Mouse (Mus musculus): ENCODE measurements around the gene Gm10134. TPM values are rescaled to one million over a fixed set of nuclear protein-coding genes. Genes with fewer than 3 reads are reported as not detected.
"Not testable (repeated sequence)": the region's sequence is repeated elsewhere in the genome, so short reads cannot be mapped to it uniquely, and the experiment has no call there.

Gm10134 gene
- polyA plus RNA-seq, 1 experiment from 2014 or later, result 3.6 TPM

- Histone ChIP-seq H3K9ac (ENCODE audit: low read depth, low read length) (no peak overlapping the region), H3K4me1 (ENCODE audit: control insufficient read depth, insufficient read depth, low read length) (peaks cover 14% of the 10 kb centered on the region), H3K27me3 (ENCODE audit: control insufficient read depth, insufficient read depth, low read depth, low read length) (no peaks in the 10 kb centered on the region), H3K9me3 (replicated peaks; ENCODE audit: control insufficient read depth, low read length, poor library complexity, severe bottlenecking) (no peaks in the 10 kb centered on the region), H3K27ac (ENCODE audit: low read length) (no peak overlapping the region), H3K36me3 (ENCODE audit: control insufficient read depth, insufficient read depth, low read length) (peaks cover 28% of the 10 kb centered on the region), H3K4me3 (ENCODE audit: low read depth, low read length) (no peak overlapping the region), H3K4me2 (ENCODE audit: low read length) (no peak overlapping the region)
- no peak for ATAC-seq
- WGBS, result 98% methylated on average over 2 of the region's 2 CpGs
Observed at GRCm38 (mm10) chr2:28470591-28470990, 35.3 kb upstream of the Gm10134 start.

- 94% methylated on average over 7 of the region's 8 CpGs for WGBS
Observed at GRCm38 (mm10) chr2:28472011-28472410, 33.9 kb upstream of the Gm10134 start.

GRCm38 (mm10) chr2:28477993-28478392 is 27.9 kb upstream of the Gm10134 start:
- H3K4me1 ChIP-seq (ENCODE audit: control insufficient read depth, insufficient read depth, low read length); H3K9ac ChIP-seq (ENCODE audit: low read depth, low read length); H3K9me3 ChIP-seq (replicated peaks; ENCODE audit: control insufficient read depth, low read length, poor library complexity, severe bottlenecking); ATAC-seq; H3K4me2 ChIP-seq (ENCODE audit: low read length); H3K27me3 ChIP-seq (ENCODE audit: control insufficient read depth, insufficient read depth, low read depth, low read length); H3K36me3 ChIP-seq (ENCODE audit: control insufficient read depth, insufficient read depth, low read length); H3K27ac ChIP-seq (ENCODE audit: low read length); H3K4me3 ChIP-seq (ENCODE audit: low read depth, low read length): not testable (repeated sequence)
- 95% methylated on average over 5 of the region's 5 CpGs for WGBS

More at GRCm38 (mm10) chr2:28472011-28472410, 33.9 kb upstream of the Gm10134 start:
- H3K4me3 ChIP-seq (ENCODE audit: low read depth, low read length); H3K9ac ChIP-seq (ENCODE audit: low read depth, low read length); H3K9me3 ChIP-seq (replicated peaks; ENCODE audit: control insufficient read depth, low read length, poor library complexity, severe bottlenecking); H3K4me2 ChIP-seq (ENCODE audit: low read length); H3K27me3 ChIP-seq (ENCODE audit: control insufficient read depth, insufficient read depth, low read depth, low read length); H3K27ac ChIP-seq (ENCODE audit: low read length); H3K4me1 ChIP-seq (ENCODE audit: control insufficient read depth, insufficient read depth, low read length); ATAC-seq: not testable (repeated sequence)
- peaks cover 28% of the 10 kb centered on the region for H3K36me3 ChIP-seq (ENCODE audit: control insufficient read depth, insufficient read depth, low read length)

GRCm38 (mm10) chr2:28479208-28480204 is 26.4 kb upstream of the Gm10134 start:
- H3K9me3 ChIP-seq (replicated peaks; ENCODE audit: control insufficient read depth, low read length, poor library complexity, severe bottlenecking), result no peaks in the 10 kb centered on the region
- H3K36me3 ChIP-seq (ENCODE audit: control insufficient read depth, insufficient read depth, low read length), result no peaks in the 10 kb centered on the region
- no peak for ATAC-seq
- H3K27ac ChIP-seq (ENCODE audit: low read length), result no peak overlapping the region
- no peak overlapping the region for H3K4me3 ChIP-seq (ENCODE audit: low read depth, low read length)
- 81% methylated on average over 19 of the region's 20 CpGs for WGBS
- no peaks in the 10 kb centered on the region for H3K4me1 ChIP-seq (ENCODE audit: control insufficient read depth, insufficient read depth, low read length)
- H3K4me2 ChIP-seq (ENCODE audit: low read length), result no peak overlapping the region
- H3K9ac ChIP-seq (ENCODE audit: low read depth, low read length), result no peak overlapping the region
- no peaks in the 10 kb centered on the region for H3K27me3 ChIP-seq (ENCODE audit: control insufficient read depth, insufficient read depth, low read depth, low read length)

- Histone ChIP-seq H3K9ac (ENCODE audit: low read depth, low read length) (no peak overlapping the region), H3K4me3 (ENCODE audit: low read depth, low read length) (no peak overlapping the region), H3K27ac (ENCODE audit: low read length) (no peak overlapping the region), H3K27me3 (ENCODE audit: control insufficient read depth, insufficient read depth, low read depth, low read length) (no peaks in the 10 kb centered on the region), H3K4me1 (ENCODE audit: control insufficient read depth, insufficient read depth, low read length) (no peaks in the 10 kb centered on the region), H3K36me3 (ENCODE audit: control insufficient read depth, insufficient read depth, low read length) (no peaks in the 10 kb centered on the region), H3K9me3 (replicated peaks; ENCODE audit: control insufficient read depth, low read length, poor library complexity, severe bottlenecking) (no peaks in the 10 kb centered on the region), H3K4me2 (ENCODE audit: low read length) (no peak overlapping the region)
- WGBS, result 84% methylated on average over 2 of the region's 2 CpGs
- no peak for ATAC-seq
Observed at GRCm38 (mm10) chr2:28483861-28484260, 22.0 kb upstream of the Gm10134 start.

- Histone ChIP-seq H3K36me3 (ENCODE audit: control insufficient read depth, insufficient read depth, low read length) (no peaks in the 10 kb centered on the region), H3K4me3 (ENCODE audit: low read depth, low read length) (no peak overlapping the region), H3K9me3 (replicated peaks; ENCODE audit: control insufficient read depth, low read length, poor library complexity, severe bottlenecking) (no peaks in the 10 kb centered on the region), H3K4me2 (ENCODE audit: low read length) (no peak overlapping the region), H3K4me1 (ENCODE audit: control insufficient read depth, insufficient read depth, low read length) (no peaks in the 10 kb centered on the region), H3K27me3 (ENCODE audit: control insufficient read depth, insufficient read depth, low read depth, low read length) (no peaks in the 10 kb centered on the region), H3K9ac (ENCODE audit: low read depth, low read length) (no peak overlapping the region), H3K27ac (ENCODE audit: low read length) (no peak overlapping the region)
- WGBS, result 97% methylated on average over 2 of the region's 2 CpGs
- ATAC-seq, result no peak
Observed at GRCm38 (mm10) chr2:28494521-28494920, 11.4 kb upstream of the Gm10134 start.

GRCm38 (mm10) chr2:28495207-28495756 is 10.6 kb upstream of the Gm10134 start:
- Histone ChIP-seq H3K27me3 (ENCODE audit: control insufficient read depth, insufficient read depth, low read depth, low read length) (no peaks in the 10 kb centered on the region), H3K27ac (ENCODE audit: low read length) (no peak overlapping the region), H3K9ac (ENCODE audit: low read depth, low read length) (no peak overlapping the region), H3K36me3 (ENCODE audit: control insufficient read depth, insufficient read depth, low read length) (no peaks in the 10 kb centered on the region), H3K4me3 (ENCODE audit: low read depth, low read length) (no peak overlapping the region), H3K4me2 (ENCODE audit: low read length) (no peak overlapping the region), H3K9me3 (replicated peaks; ENCODE audit: control insufficient read depth, low read length, poor library complexity, severe bottlenecking) (no peaks in the 10 kb centered on the region), H3K4me1 (ENCODE audit: control insufficient read depth, insufficient read depth, low read length) (no peaks in the 10 kb centered on the region)
- no peak for ATAC-seq
- WGBS, result 92% methylated on average over 14 of the region's 14 CpGs

GRCm38 (mm10) chr2:28495801-28496595 is 9.9 kb upstream of the Gm10134 start:
- Histone ChIP-seq H3K9ac (ENCODE audit: low read depth, low read length) (no peak overlapping the region), H3K4me2 (ENCODE audit: low read length) (no peak overlapping the region), H3K27me3 (ENCODE audit: control insufficient read depth, insufficient read depth, low read depth, low read length) (no peaks in the 10 kb centered on the region), H3K9me3 (replicated peaks; ENCODE audit: control insufficient read depth, low read length, poor library complexity, severe bottlenecking) (no peaks in the 10 kb centered on the region), H3K27ac (ENCODE audit: low read length) (no peak overlapping the region), H3K4me3 (ENCODE audit: low read depth, low read length) (no peak overlapping the region), H3K36me3 (ENCODE audit: control insufficient read depth, insufficient read depth, low read length) (no peaks in the 10 kb centered on the region), H3K4me1 (ENCODE audit: control insufficient read depth, insufficient read depth, low read length) (no peaks in the 10 kb centered on the region)
- 84% methylated on average over 16 of the region's 16 CpGs for WGBS
- no peak for ATAC-seq
